Mouse (Mus musculus): ENCODE data around the gene Vmn1r107. TPM values are rescaled to one million over a fixed set of nuclear protein-coding genes. Genes with fewer than 3 reads are reported as not detected.

Vmn1r107 gene
- polyA plus RNA-seq (2015; fragmentation: Illumina TruSeq; extraction: RNeasy Lipid Tissue Mini Kit (QIAGEN cat#74804); ENCODE audit: insufficient read depth, low replicate concordance), result not detected

GRCm38 (mm10) chr7:20668618-20669017 lies at the start of gene Vmn1r107:
Gene Vmn1r107 (plus strand): TSS chr7:20668918.

GRCm38 (mm10) chr7:20703116-20703515 lies 34.4 kb downstream of the Vmn1r107 start, which contains the start of gene Vmn1r111:
Gene Vmn1r111 (minus strand): TSS chr7:20703216.

Other genes starting within 250 kb of the Vmn1r107 start
- not detected for gene Vmn1r101, start 226.3 kb upstream of the Vmn1r107 start, polyA plus RNA-seq (2015; fragmentation: Illumina TruSeq; extraction: RNeasy Lipid Tissue Mini Kit (QIAGEN cat#74804); ENCODE audit: insufficient read depth, low replicate concordance)
- gene Gm10670, start 194.0 kb upstream of the Vmn1r107 start, polyA plus RNA-seq (2015; fragmentation: Illumina TruSeq; extraction: RNeasy Lipid Tissue Mini Kit (QIAGEN cat#74804); ENCODE audit: insufficient read depth, low replicate concordance), result not detected
- gene Vmn1r103, start 158.4 kb upstream of the Vmn1r107 start, polyA plus RNA-seq (2015; fragmentation: Illumina TruSeq; extraction: RNeasy Lipid Tissue Mini Kit (QIAGEN cat#74804); ENCODE audit: insufficient read depth, low replicate concordance), result not detected
- gene Vmn1r104, start 135.1 kb upstream of the Vmn1r107 start, polyA plus RNA-seq (2015; fragmentation: Illumina TruSeq; extraction: RNeasy Lipid Tissue Mini Kit (QIAGEN cat#74804); ENCODE audit: insufficient read depth, low replicate concordance), result not detected
- gene Gm5726, start 123.2 kb upstream of the Vmn1r107 start, polyA plus RNA-seq (2015; fragmentation: Illumina TruSeq; extraction: RNeasy Lipid Tissue Mini Kit (QIAGEN cat#74804); ENCODE audit: insufficient read depth, low replicate concordance), result not detected
- not detected for gene Gm4141, start 92.7 kb upstream of the Vmn1r107 start, polyA plus RNA-seq (2015; fragmentation: Illumina TruSeq; extraction: RNeasy Lipid Tissue Mini Kit (QIAGEN cat#74804); ENCODE audit: insufficient read depth, low replicate concordance)
- not detected for gene Gm4513, start 69.9 kb upstream of the Vmn1r107 start, polyA plus RNA-seq (2015; fragmentation: Illumina TruSeq; extraction: RNeasy Lipid Tissue Mini Kit (QIAGEN cat#74804); ENCODE audit: insufficient read depth, low replicate concordance)
- not detected for gene Vmn1r111, start 34.3 kb downstream of the Vmn1r107 start, polyA plus RNA-seq (2015; fragmentation: Illumina TruSeq; extraction: RNeasy Lipid Tissue Mini Kit (QIAGEN cat#74804); ENCODE audit: insufficient read depth, low replicate concordance)
- gene Gm10668, start 61.7 kb downstream of the Vmn1r107 start, polyA plus RNA-seq (2015; fragmentation: Illumina TruSeq; extraction: RNeasy Lipid Tissue Mini Kit (QIAGEN cat#74804); ENCODE audit: insufficient read depth, low replicate concordance), result not detected
- not detected for gene Vmn1r112, start 102.3 kb downstream of the Vmn1r107 start, polyA plus RNA-seq (2015; fragmentation: Illumina TruSeq; extraction: RNeasy Lipid Tissue Mini Kit (QIAGEN cat#74804); ENCODE audit: insufficient read depth, low replicate concordance)
- not detected for gene Vmn1r113, start 118.4 kb downstream of the Vmn1r107 start, polyA plus RNA-seq (2015; fragmentation: Illumina TruSeq; extraction: RNeasy Lipid Tissue Mini Kit (QIAGEN cat#74804); ENCODE audit: insufficient read depth, low replicate concordance)
- not detected for gene Vmn1r114, start 143.3 kb downstream of the Vmn1r107 start, polyA plus RNA-seq (2015; fragmentation: Illumina TruSeq; extraction: RNeasy Lipid Tissue Mini Kit (QIAGEN cat#74804); ENCODE audit: insufficient read depth, low replicate concordance)
- not detected for gene Vmn1r115, start 176.1 kb downstream of the Vmn1r107 start, polyA plus RNA-seq (2015; fragmentation: Illumina TruSeq; extraction: RNeasy Lipid Tissue Mini Kit (QIAGEN cat#74804); ENCODE audit: insufficient read depth, low replicate concordance)
- not detected for gene Vmn1r116, start 203.3 kb downstream of the Vmn1r107 start, polyA plus RNA-seq (2015; fragmentation: Illumina TruSeq; extraction: RNeasy Lipid Tissue Mini Kit (QIAGEN cat#74804); ENCODE audit: insufficient read depth, low replicate concordance)
- not detected for gene Vmn1r117, start 215.2 kb downstream of the Vmn1r107 start, polyA plus RNA-seq (2015; fragmentation: Illumina TruSeq; extraction: RNeasy Lipid Tissue Mini Kit (QIAGEN cat#74804); ENCODE audit: insufficient read depth, low replicate concordance)
- gene Vmn1r118, start 243.4 kb downstream of the Vmn1r107 start, polyA plus RNA-seq (2015; fragmentation: Illumina TruSeq; extraction: RNeasy Lipid Tissue Mini Kit (QIAGEN cat#74804); ENCODE audit: insufficient read depth, low replicate concordance), result not detected

Data from spleen, adult 10 weeks (tissue).